Mouse (Mus musculus): ENCODE measurements around the gene Mrm1.
A peak's percentile ranks its signal among the peaks of the same experiment; 100 is the strongest.

Gene Mrm1

DNA sequence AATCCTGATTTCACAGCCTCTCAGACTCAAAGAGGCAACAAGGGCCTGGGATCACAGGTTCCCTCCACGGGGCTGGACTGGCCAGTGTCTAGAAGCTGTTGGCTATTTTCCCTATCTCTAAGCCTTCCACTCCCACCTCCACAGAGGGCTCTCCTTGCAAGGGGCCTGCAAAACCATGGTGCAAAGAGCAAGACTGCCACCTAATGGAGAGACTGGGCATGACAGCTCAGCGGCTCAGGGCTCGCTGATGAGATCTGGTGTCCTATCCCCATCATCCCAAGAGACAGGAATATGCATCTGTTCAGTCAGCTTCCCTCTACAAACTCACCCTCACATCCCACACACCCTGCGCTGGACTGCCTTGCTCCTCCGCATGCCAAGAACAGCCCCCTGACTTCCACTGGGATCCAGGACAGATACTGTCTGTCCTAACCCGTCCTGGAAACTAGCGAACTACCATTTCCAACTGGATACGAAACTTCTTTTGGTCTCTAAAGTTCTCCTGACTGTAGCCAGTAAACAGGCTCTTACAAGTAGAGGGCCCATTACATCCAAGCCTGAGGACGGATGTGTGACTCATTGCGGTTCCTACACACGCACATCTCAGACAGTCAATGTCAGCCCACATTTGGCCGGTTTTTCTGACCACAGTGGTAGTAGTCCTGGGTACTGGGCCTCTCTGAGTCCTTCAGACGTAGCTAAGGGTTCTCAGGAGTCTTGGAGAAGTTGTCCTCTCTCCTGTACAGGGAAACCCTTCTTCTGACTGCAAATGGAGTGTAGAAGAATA, 5.4 kb downstream of the Mrm1 start:
- DNase-seq (ENCODE audit: low spot score) = peak; percentile 47

DNA sequence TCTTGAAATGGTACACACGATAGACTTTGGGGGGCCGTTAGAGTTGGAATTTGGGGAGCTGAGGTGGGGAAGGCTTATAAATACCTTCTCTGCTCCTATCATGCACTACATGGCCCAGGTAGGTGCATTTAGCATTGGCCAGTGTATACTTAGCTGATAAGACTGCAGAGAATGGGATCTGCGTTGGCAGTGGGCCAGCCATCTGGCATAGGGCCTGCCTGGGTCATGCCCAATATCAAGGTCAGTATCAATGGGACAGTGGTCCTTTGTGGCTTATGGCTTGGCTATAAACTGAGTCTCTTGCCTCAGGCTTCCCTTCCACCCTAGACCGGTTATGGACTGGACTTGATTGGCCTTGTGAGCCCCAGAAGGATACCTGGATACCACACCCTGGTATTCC, 14.9 kb downstream of the Mrm1 start:
- no peak for DNase-seq (ENCODE audit: low spot score)

- DNase-seq (ENCODE audit: low spot score) = peak; percentile 70
Measured at GRCm38 (mm10) chr11:84797627-84798353, 21.5 kb downstream of the Mrm1 start.

DNA sequence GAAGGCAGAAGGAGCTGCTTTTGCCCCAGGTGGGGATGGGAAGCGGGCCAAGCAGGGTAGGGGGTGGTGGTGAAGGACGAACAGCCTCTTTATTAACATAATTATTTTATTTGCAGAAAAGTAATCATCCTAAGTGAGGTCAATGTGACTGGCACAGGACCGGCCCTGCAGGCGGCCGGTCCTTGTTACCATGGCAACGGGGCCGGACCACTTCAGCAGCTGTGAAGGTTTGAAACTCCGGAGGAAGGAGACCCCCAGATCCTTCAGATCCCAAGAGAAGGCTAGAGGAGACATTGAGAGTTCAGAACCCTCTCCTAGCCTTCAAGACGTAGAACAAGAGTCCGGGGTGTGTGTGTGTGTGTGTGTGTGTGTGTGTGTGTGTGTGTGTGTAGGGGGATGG, 22.3 kb downstream of the Mrm1 start:
- no peak for DNase-seq (ENCODE audit: low spot score)

- DNase-seq (ENCODE audit: low spot score) = peak; percentile 49
Measured at GRCm38 (mm10) chr11:84794496-84795113, 24.7 kb downstream of the Mrm1 start.

DNA sequence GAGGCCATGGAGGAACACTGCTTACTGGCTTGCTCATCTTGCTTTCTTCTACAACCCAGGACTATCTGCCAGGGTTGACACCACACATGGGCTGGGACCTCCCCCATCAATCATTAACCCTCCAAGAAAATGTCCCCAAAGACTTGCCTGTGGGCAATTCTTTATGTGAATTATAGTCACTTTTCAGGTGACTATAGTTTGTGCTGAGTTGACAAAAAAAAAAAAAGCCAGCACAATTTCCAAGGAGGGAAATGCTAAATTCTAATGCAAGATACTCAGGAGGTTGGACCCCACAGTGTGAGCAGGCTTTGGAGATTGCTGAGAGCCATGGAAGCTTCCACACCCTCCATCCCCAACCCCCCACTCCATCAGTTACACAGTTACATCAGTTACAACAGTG, 25.8 kb downstream of the Mrm1 start:
- DNase-seq (ENCODE audit: low spot score) = no peak

DNA sequence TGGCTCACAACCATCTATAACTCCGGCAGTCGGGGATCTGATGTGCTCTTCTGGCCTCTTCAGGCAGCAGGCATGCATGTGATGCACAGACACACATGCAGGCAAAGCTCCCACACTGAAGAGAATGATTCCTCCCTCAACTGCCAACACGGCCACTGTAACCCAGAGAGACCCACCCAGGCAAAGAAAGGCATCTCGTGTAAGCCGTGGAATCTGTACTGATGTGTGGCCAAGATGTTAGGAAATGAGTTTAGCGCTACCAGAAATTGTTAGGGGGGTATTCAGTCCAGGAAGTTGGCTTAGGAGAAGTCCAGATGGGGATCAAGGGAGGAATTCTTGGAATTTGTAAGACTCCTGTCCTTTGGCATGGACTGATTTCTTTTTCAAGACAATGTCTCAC, 28.9 kb downstream of the Mrm1 start:
- DNase-seq (ENCODE audit: low spot score) = no peak

DNA sequence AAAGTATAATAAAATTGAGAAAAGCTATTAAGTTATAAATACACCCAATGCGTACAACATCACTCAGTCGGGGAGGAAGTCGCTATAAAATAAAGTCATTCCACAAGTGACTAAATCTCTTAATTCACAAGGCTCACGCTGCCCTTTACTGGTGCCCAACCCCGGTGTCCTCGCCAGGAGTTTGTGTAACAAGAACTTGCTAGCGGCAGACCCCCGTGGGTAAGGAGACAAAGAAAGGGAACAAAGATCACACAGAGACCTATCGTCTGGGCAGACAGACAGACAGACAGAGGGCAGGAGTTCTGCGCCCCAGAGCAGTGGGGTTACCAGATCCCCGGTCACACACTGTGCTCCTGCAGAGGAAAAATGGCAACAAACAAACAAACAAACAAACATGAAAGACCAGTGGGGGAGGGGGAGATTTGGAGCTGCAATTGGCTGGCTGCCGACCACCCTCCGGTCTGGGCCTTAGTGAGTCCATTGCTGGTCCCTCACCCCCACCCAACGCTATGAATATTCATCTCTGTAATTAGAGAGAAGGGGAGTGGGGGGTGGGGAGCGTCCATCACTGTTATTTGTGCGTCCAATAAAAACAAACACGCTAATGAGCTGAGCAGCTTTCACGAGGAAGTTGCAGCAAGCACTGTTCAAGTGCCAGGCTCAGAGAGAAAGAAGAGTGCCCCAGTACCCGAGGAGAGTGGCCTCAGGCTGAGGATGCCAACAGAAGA, 39.0 kb downstream of the Mrm1 start:
- DNase-seq (ENCODE audit: low spot score) = no peak

DNA sequence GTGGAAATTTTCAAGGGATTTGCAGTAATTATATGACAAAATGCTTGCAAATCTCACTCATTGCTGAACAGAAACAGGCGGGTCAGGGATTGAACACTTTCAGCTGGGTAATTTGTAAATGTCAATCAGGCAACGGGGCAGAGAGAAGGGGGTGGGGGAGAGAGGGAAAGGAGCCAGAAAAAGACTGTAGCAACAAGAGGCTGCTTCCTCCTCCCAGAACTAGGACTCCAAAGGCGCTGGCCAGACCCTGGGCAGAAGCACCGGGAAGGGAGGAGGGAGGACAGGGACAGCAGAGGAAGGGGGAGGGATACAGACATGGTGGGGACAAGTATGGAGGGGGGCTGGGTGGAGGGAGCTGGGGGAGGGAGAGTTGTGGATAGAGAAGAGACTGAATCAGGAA, 43.8 kb downstream of the Mrm1 start:
- DNase-seq (ENCODE audit: low spot score) = no peak

GRCm38 (mm10) chr11:84774870-84775514, 44.3 kb downstream of the Mrm1 start:
- no peak for DNase-seq (ENCODE audit: low spot score)

- no peak for DNase-seq (ENCODE audit: low spot score)
Measured at GRCm38 (mm10) chr11:84767898-84768297, 51.4 kb downstream of the Mrm1 start.

GRCm38 (mm10) chr11:84765125-84765524, 54.2 kb downstream of the Mrm1 start:
- DNase-seq (ENCODE audit: low spot score) = no peak

GRCm38 (mm10) chr11:84764527-84764961, 54.8 kb downstream of the Mrm1 start:
- DNase-seq (ENCODE audit: low spot score) = no peak

GRCm38 (mm10) chr11:84764116-84764515, 55.2 kb downstream of the Mrm1 start:
- no peak for DNase-seq (ENCODE audit: low spot score)

All from urinary bladder, postnatal 25 days (tissue).